Mouse (Mus musculus): ENCODE results near the gene Psmc3.
"Not testable (repeated sequence)": the region's sequence is repeated elsewhere in the genome, so short reads cannot be mapped to it uniquely, and the experiment has no call there.

Gene Psmc3

DNA sequence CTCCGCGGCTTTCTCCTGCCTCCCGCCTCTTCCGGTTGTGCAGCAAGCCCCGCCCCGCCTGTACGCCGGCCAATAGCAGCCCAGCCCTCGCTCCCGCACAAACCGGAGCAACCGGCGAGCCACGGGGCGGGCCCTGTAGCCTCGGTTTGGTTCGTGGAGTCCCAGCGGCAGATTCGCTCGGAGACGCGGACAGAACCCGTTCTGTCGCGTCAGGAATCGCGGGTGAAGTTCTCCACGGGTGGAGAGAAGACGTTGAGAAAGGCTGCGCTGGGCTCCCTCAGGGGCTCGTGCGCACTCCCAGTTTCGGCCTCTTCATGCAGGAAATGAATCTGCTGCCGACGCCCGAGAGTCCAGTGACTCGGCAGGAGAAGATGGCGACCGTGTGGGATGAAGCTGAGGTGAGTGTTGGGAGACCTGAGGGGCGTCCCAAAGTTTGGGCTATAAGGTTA lies at the start of gene Psmc3:
Psmc3 (plus strand) TSS at position 76 of the 449 bp plus-strand sequence.
- peak; percentile 97 to 99 for DNase-seq

GRCm38 (mm10) chr2:91008536-91008935 lies 45.3 kb upstream of the Psmc3 start:
- DNase-seq = peak; percentile 37 to 56

DNA sequence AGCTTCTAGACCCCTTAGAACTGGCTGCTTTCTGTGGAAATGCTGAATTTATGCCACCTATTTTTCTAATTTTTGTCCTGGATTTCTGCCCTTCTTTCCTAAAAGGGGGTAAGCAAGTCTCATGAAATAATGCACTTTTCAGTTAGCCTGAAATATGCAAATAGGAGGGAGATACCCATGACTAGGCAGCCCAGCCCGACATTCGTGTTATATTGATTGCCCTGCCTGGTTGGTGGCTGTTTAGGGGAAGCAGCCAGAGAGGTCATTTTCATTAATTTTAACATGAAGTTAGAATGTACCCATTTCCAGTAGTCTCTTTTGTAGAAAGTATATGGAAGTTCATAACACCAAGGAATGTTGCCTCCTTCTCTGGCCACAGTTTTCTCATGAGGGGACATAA lies 39.9 kb upstream of the Psmc3 start:
- no peak for DNase-seq

DNA sequence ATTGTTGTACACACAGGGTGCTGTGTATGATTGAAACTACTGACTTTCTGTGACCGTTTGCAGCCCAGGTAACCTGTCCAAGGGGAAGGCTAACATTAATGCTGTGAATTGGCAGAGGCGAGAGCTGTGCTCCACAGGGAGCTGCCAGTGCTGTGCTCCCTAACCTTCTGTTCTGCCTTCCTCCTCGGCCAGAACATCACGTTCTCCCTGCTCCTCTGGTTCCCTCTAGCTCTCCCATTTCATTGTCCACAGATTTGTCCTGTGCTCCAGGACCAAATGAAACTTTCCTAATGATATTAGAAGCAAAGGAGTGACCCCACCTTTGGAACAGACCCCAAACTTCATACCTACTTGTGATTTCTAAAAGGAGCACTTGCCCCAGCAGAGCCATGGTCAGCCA lies 38.4 kb upstream of the Psmc3 start:
- peak; percentile 71 to 72 for DNase-seq

DNA sequence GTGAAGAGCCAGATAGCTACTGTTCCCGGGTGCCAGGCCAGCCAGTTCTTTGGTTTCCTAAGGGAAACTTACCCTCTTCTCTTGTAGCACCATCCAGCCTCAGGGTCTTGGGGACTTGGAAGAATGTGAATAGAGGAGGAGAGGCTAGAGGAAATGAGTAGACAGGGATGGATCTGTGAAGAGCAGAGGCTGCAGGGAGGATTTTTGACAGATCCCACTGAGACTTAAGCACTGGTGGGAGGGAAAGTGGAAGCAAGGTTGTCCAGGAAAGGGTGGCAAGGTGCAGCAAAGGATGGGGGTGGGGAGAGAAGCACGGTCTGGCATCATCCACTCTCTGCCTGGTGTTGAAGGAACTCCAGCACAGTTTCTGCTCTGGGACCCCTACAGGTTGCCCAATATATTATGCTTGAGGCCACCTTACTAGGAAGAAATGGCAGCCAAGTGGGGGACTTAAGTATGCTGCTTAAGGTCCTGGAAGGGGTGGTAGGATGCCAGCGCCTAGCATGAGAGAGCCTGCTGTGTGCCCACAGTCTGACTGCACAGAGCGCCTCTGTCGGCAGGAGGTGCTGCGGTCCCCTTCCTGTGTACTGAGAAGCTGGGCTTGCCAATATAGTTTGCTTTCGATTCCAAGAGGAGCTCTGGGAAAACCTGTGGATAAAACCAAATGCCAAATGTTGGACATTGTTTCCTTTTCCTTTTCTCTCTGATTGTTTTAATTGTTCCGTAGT lies 35.6 kb upstream of the Psmc3 start:
- peak; percentile 53 to 56 for DNase-seq

DNA sequence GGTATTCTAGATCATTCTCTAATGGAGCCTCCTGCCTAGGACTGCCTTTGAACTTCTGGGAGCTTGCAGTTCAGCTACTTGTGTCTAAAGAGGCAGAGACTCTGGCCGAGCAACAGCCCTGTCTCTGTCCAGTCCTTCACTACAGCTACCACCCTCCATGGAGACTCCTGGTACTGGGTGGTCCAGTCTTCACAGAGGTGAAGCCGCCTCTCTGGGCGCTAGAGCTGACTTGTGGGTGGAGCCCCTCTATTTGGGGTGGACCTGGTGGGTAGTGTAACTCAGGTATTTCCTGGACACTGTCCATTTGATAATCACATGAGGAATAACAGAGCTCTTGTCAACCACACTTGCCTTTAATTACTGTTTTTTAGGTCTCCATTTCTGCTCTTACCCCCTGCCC lies 33.9 kb upstream of the Psmc3 start:
- no peak for DNase-seq

DNA sequence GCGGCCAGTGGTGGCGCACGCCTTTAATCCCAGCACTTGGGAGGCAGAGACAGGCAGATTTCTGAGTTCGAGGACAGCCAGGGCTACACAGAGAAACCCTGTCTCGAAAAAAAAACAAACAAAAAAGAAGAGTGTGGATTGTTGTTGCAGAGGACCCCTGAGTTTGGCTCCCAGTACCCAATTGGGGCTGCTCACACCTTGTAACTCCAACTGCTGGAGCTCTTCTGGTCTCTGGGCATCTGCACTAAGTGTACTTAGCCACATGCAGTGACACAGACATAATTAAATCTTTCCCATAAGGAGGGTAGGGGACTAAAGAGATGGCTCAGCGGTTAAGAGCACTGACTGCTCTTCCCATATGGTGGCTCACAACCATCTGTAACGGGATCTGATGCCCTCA lies 31.5 kb upstream of the Psmc3 start:
- not testable (repeated sequence) for DNase-seq

DNA sequence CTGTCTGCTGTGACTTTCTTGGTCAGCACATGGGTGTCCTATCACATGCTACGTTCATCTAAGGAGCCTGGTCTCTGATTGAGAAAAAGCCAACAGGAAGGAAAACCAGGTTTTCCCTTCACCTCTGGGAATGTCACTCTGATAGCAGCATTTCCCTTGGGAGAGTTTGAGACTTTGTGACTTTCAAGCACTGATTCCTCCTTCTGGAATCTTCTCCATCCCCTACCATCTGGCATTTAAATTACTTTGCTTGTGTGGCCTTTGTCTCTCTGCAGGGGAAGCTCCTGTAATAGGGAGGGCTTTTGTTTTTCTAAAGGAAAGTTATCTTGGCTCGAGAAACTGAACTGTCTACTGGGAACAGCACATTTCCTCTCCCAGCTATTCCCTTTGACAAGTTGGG lies 30.7 kb upstream of the Psmc3 start:
- DNase-seq = no peak

GRCm38 (mm10) chr2:91023956-91024355 lies 29.9 kb upstream of the Psmc3 start:
- DNase-seq = no peak

DNA sequence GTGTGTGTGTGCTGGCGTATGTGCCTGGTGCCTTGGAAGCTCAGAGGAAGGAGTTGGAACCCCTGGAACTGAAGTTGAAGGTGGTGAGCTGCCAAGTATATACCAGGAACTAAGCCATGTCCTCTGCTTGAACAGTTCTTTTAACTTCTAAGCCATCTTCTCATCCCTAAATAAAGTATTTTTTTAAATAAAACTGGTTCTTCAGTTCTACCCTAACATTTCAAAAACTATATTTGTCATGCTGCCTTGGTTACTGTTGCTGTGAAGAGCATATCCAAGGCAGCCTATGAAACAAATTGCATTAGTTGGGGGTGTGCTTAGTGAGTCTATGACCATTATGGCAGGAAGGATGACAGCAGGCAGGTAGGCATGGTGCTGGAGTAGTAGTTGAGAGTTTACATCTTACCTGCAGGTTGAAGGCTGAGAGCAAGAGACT lies 28.7 kb upstream of the Psmc3 start:
- DNase-seq = no peak

DNA sequence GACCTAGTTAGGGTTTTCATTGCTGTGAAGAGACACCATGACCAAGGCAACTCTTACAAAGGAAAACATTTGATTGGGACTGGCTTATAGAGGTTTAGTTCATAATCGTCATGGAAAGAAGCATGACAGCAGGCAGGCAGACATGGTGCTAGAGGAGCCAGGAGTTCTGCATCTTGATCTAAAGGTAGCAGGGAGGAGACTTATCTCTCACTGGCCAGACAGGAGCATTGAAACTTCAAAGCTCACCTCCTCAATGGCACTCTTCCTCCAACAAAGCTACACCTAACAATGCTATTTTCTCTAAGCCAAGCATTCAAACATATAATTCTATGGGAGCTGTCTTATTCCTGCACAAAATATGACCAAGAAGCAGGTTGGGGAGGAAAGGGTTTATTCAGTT lies 27.3 kb upstream of the Psmc3 start:
- no peak for DNase-seq

GRCm38 (mm10) chr2:91027391-91028214 lies 26.2 kb upstream of the Psmc3 start:
- no peak for DNase-seq

GRCm38 (mm10) chr2:91031216-91031615 lies 22.6 kb upstream of the Psmc3 start:
- no peak for DNase-seq

DNA sequence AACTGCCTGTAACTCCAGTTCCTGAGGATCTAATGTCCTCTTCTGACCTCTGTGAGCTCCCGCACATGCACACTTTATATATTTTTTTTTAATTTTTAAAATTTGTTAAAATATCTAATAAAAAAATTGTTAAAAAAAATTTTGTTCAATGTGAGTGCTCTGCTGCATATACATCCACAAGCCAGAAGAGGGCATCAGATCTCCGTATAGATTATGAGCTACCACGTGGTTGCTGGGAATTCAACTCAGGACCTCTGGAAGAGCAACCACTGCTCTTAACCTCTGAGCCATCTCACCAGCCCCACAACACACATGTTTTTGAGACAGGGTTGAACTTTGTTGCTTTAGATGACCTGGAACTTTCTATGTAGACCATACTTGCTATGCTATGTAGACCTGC lies 20.8 kb upstream of the Psmc3 start:
- no peak for DNase-seq

GRCm38 (mm10) chr2:91035385-91035784 lies 18.4 kb upstream of the Psmc3 start, which contains the start of gene Rapsn:
Gene Rapsn (plus strand): TSS chr2:91035620.
- DNase-seq = no peak

DNA sequence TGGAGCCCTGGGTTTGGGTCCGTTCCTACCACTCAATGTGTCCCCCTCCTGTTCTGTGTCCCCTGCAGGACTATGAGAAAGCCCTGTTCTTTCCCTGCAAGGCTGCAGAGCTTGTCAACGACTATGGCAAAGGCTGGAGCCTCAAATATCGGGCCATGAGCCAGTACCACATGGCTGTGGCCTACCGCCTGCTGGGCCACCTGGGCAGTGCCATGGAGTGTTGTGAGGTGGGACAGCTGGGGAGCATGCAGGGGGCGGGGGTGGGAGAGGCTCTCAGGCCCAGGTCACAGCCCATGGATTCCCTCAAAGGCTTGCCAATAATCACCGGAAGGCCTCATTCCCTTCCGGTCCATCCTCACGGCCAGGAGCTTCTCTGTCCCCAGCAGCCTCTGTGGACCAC lies 12.0 kb upstream of the Psmc3 start:
- DNase-seq = no peak

DNA sequence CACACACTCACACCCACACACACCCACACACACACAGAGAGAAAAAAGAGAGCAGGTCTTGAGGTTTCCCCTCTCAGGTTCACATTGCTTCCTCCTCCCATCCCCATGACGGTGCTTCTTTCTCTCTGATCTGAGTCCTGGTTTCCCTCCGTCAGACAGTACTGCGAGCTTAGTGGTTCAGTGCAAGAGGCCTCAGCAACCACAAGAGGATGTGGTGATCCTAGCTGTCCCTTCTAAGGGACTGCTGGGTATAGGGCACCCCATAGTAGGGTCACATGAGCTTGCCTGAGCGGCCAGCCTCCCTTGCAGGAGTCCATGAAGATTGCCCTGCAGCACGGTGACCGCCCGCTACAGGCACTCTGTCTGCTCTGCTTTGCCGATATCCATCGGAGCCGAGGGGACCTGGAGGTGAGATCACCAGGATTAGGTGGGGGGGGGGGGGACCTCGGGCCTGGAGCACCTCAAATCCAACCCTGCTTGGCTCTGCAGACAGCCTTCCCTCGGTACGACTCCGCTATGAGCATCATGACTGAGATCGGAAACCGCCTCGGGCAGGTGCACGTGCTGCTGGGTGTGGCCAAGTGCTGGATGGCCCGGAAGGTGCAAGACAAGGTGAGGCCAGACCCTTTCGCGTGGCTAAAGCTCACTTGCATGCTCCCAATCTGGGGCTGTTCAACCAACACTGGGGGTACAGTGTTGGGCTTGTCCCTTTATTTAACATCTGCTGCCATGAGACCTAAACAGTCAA lies 11.0 kb upstream of the Psmc3 start:
- no peak for DNase-seq

DNA sequence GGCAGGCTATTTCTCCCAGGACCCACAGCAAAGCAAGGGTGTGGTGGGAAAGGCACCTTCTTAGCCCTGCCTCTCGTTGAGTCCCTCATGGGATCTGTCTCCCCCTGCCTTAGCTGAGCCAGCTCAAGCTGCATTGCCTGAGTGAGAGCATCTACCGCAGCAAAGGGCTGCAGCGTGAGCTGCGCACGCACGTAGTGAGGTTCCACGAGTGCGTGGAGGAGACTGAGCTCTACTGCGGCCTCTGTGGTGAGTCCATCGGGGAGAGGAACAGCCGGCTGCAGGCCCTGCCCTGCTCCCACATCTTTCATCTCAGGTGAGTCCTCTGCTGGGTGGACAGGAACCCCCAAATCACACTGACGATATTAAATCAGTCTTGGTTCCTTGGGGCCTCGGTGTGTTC lies 9.1 kb upstream of the Psmc3 start:
- no peak for DNase-seq

GRCm38 (mm10) chr2:91045805-91046204 lies 8.0 kb upstream of the Psmc3 start:
- not testable (repeated sequence) for DNase-seq

DNA sequence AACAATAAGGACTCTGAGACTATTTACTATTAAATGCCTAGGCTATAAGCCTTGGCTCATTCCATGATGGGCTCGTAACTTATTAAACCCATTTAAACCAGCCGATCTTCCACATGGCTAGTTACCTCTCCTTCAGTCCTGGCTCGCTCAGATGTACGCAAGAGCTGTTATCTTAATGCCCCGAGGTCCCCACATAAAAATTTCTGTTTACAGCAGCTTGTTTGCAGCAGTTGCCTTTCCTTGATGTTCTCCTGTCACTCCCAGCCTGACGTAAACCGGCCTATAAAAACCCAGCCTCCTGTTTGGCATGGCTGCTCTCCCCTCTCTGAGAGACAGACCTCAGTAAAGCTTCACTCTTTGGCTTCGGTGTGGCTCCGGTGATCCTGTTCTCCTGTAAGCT lies 6.5 kb upstream of the Psmc3 start:
- DNase-seq = no peak

- DNase-seq = no peak
These were observed 1.9 kb upstream of the Psmc3 start for GRCm38 (mm10) chr2:91051917-91052316.

GRCm38 (mm10) chr2:91052752-91053151 lies 1.1 kb upstream of the Psmc3 start:
- no peak for DNase-seq
